In genomic region chr8:125618543-125619335, GRCm38 (mm10) we compare ENCODE assay signal across 9 mouse cellular contexts. TPM values are rescaled to one million over a fixed set of nuclear protein-coding genes. Genes with fewer than 3 reads are reported as not detected.
DNase-seq lines count a peak whose midpoint lies in the region; ATAC-seq and TF ChIP-seq lines count a peak whose summit lies in the region.
"Had no signal": no experiment of that assay in that cellular context is flagged by ENCODE, and none has a peak within 500 bp of the region (broad histone marks: within the 10 kb centered on the region; RNA-seq: fewer than 3 reads in every experiment).

No protein-coding gene starts in this region.

- 0 out of 2 replicates have a peak overlapping the region, but pooled peaks have one; percentile 58 for H3K27ac ChIP-seq in forebrain, embryonic 10.5 days
- H3K27ac ChIP-seq in forebrain, embryonic 13.5 days: no peak overlapping the region
- H3K27ac ChIP-seq in midbrain, embryonic 11.5 days (ENCODE audit: low read depth, low read length): no peak overlapping the region
- no peak overlapping the region for H3K27ac ChIP-seq in midbrain, embryonic 13.5 days
- H3K27ac ChIP-seq in hindbrain, postnatal 0 days: peak overlapping the region; percentile 21; the same call in 1 of the 2 replicates
- peak overlapping the region; percentile 74 for H3K27ac ChIP-seq in stomach, embryonic 15.5 days
- H3K27ac ChIP-seq: limb, embryonic 15.5 days had no signal

- 85% methylated on average over 16 of the region's 16 CpGs for WGBS in forebrain, embryonic 10.5 days
- 80% methylated on average over 16 of the region's 16 CpGs for WGBS in forebrain, embryonic 13.5 days
- WGBS in midbrain, embryonic 11.5 days: 81% methylated on average over 16 of the region's 16 CpGs
- 82% methylated on average over 16 of the region's 16 CpGs for WGBS in midbrain, embryonic 13.5 days
- WGBS in hindbrain, postnatal 0 days: 70% methylated on average over 16 of the region's 16 CpGs
- 42% methylated on average over 16 of the region's 16 CpGs for whole genome bisulfite sequencing in stomach, embryonic 15.5 days

- H3K4me2 ChIP-seq in forebrain, embryonic 13.5 days: no peak overlapping the region
- H3K4me2 ChIP-seq in midbrain, embryonic 11.5 days: no peak overlapping the region
- no peak overlapping the region for H3K4me2 ChIP-seq in midbrain, embryonic 13.5 days (replicated peaks)
- H3K4me2 ChIP-seq in hindbrain, postnatal 0 days (ENCODE audit: low read depth, low read length): no peak overlapping the region
- peak overlapping the region; percentile 40 for H3K4me2 ChIP-seq in stomach, embryonic 15.5 days
- H3K4me2 ChIP-seq: limb, embryonic 15.5 days had no signal

- no peaks in the 10 kb centered on the region for H3K9me3 ChIP-seq in forebrain, embryonic 10.5 days
- no peaks in the 10 kb centered on the region for H3K9me3 ChIP-seq in forebrain, embryonic 13.5 days (replicated peaks)
- no peaks in the 10 kb centered on the region for H3K9me3 ChIP-seq in midbrain, embryonic 11.5 days (ENCODE audit: control insufficient read depth, low read length)
- H3K9me3 ChIP-seq in midbrain, embryonic 13.5 days: no peaks in the 10 kb centered on the region
- no peaks in the 10 kb centered on the region for H3K9me3 ChIP-seq in hindbrain, postnatal 0 days (ENCODE audit: low read length)
- H3K9me3 ChIP-seq in stomach, embryonic 15.5 days: no peaks in the 10 kb centered on the region
- H3K9me3 ChIP-seq: limb, embryonic 15.5 days had no signal

- no peak for DNase-seq in forebrain, embryonic 10.5 days (ENCODE audit: extremely low spot score, low spot score)
- peak; percentile 73 for DNase-seq in midbrain, embryonic 11.5 days (ENCODE audit: low spot score, missing footprints)
- peak; percentile 35 for DNase-seq in hindbrain, postnatal 0 days (ENCODE audit: low spot score)
- DNase-seq in thymus, adult 18-20 months: no peak

- ATAC-seq in forebrain, embryonic 13.5 days: no peak
- no peak for ATAC-seq in midbrain, embryonic 11.5 days (ENCODE audit: low FRiP score)
- no peak for ATAC-seq in midbrain, embryonic 13.5 days
- no peak for ATAC-seq in hindbrain, postnatal 0 days
- peak; percentile 40; the same call in 1 of the 2 replicates for ATAC-seq in stomach, embryonic 15.5 days (ENCODE audit: insufficient read depth, low FRiP score, low read depth)
- no peak for ATAC-seq in erythroblast, adult 5-6 weeks (replicated peaks; ENCODE audit: low FRiP score, poor library complexity, severe bottlenecking)

- H3K27me3 ChIP-seq in forebrain, embryonic 10.5 days (ENCODE audit: poor library complexity, severe bottlenecking): no peaks in the 10 kb centered on the region
- H3K27me3 ChIP-seq in forebrain, embryonic 13.5 days: no peaks in the 10 kb centered on the region
- no peaks in the 10 kb centered on the region for H3K27me3 ChIP-seq in midbrain, embryonic 11.5 days (ENCODE audit: control insufficient read depth, insufficient read depth, low read length)
- H3K27me3 ChIP-seq in midbrain, embryonic 13.5 days: no peaks in the 10 kb centered on the region
- no peaks in the 10 kb centered on the region for H3K27me3 ChIP-seq in hindbrain, postnatal 0 days (ENCODE audit: insufficient read depth, low read length)
- H3K27me3 ChIP-seq in stomach, embryonic 15.5 days (replicated peaks): no peaks in the 10 kb centered on the region
- H3K27me3 ChIP-seq: limb, embryonic 15.5 days had no signal

- H3K4me3 ChIP-seq in forebrain, embryonic 10.5 days: no peak overlapping the region
- no peak overlapping the region for H3K4me3 ChIP-seq in forebrain, embryonic 13.5 days
- no peak overlapping the region for H3K4me3 ChIP-seq in midbrain, embryonic 11.5 days (ENCODE audit: low read depth, low read length)
- H3K4me3 ChIP-seq in midbrain, embryonic 13.5 days (replicated peaks): no peak overlapping the region
- no peak overlapping the region for H3K4me3 ChIP-seq in hindbrain, postnatal 0 days (ENCODE audit: low read length)
- H3K4me3 ChIP-seq in stomach, embryonic 15.5 days (replicated peaks): no peak overlapping the region
- H3K4me3 ChIP-seq: limb, embryonic 15.5 days had no signal

- TF ChIP-seq CTCF in hindbrain, postnatal 0 days (IDR thresholded peaks at IDR 0.05; ENCODE audit: low read depth): no peak

- H3K9ac ChIP-seq in forebrain, embryonic 13.5 days: no peak overlapping the region
- H3K9ac ChIP-seq in midbrain, embryonic 11.5 days (ENCODE audit: low read length): no peak overlapping the region
- no peak overlapping the region for H3K9ac ChIP-seq in midbrain, embryonic 13.5 days (replicated peaks)
- no peak overlapping the region for H3K9ac ChIP-seq in hindbrain, postnatal 0 days (replicated peaks; ENCODE audit: low read length)
- 0 out of 2 replicates have a peak overlapping the region, but pooled peaks have one; percentile 4 for H3K9ac ChIP-seq in stomach, embryonic 15.5 days
- H3K9ac ChIP-seq: limb, embryonic 15.5 days had no signal

- no peaks in the 10 kb centered on the region for H3K36me3 ChIP-seq in forebrain, embryonic 10.5 days (replicated peaks)
- H3K36me3 ChIP-seq in forebrain, embryonic 13.5 days (ENCODE audit: poor library complexity, severe bottlenecking): no peaks in the 10 kb centered on the region
- H3K36me3 ChIP-seq in midbrain, embryonic 11.5 days (ENCODE audit: control insufficient read depth, insufficient read depth, low read length): no peaks in the 10 kb centered on the region
- no peaks in the 10 kb centered on the region for H3K36me3 ChIP-seq in midbrain, embryonic 13.5 days
- no peaks in the 10 kb centered on the region for H3K36me3 ChIP-seq in hindbrain, postnatal 0 days (ENCODE audit: insufficient read depth, low read length)
- no peaks in the 10 kb centered on the region for H3K36me3 ChIP-seq in stomach, embryonic 15.5 days
- H3K36me3 ChIP-seq: limb, embryonic 15.5 days had no signal

- peaks cover 27% of the 10 kb centered on the region for H3K4me1 ChIP-seq in forebrain, embryonic 10.5 days
- peaks cover 14% of the 10 kb centered on the region for H3K4me1 ChIP-seq in forebrain, embryonic 13.5 days
- H3K4me1 ChIP-seq in midbrain, embryonic 11.5 days (ENCODE audit: control insufficient read depth, insufficient read depth, low read length): peaks cover 4% of the 10 kb centered on the region
- peaks cover 16% of the 10 kb centered on the region for H3K4me1 ChIP-seq in midbrain, embryonic 13.5 days (replicated peaks)
- 0 out of 2 replicates have a peak, but pooled peaks cover 4% of the 10 kb centered on the region for H3K4me1 ChIP-seq in hindbrain, postnatal 0 days (ENCODE audit: insufficient read depth, low read length)
- peaks cover 18% of the 10 kb centered on the region for H3K4me1 ChIP-seq in stomach, embryonic 15.5 days

RNA-seq across cellular contexts. Expression of gene Sipa1l2, which starts 49.1 kb away (rescaled TPM):
- polyA plus RNA-seq in forebrain, embryonic 10.5 days (2016; fragmentation: Nextera tagmentation; extraction: Ambion mirVana): 13.1 and 15.4 TPM in 2 replicates
- 26.7 and 27.2 TPM in 2 replicates for polyA plus RNA-seq in forebrain, embryonic 13.5 days (2015; fragmentation: Nextera tagmentation; extraction: Ambion mirVana)
- polyA plus RNA-seq in midbrain, embryonic 11.5 days (2014; fragmentation: Nextera tagmentation; extraction: Ambion mirVana): 13.0 and 14.1 TPM in 2 replicates
- 27.5 and 31.8 TPM in 2 replicates for polyA plus RNA-seq in midbrain, embryonic 13.5 days (2015; fragmentation: Nextera tagmentation; extraction: Ambion mirVana)
- 62.2 and 62.8 TPM in 2 replicates for total RNA-seq in hindbrain, postnatal 0 days (2014; rRNA removed)
- polyA plus RNA-seq in hindbrain, postnatal 0 days (2015; fragmentation: Nextera tagmentation; extraction: Ambion mirVana): 11.5 and 12.2 TPM in 2 replicates
- polyA plus RNA-seq in stomach, embryonic 15.5 days (2015; fragmentation: Nextera tagmentation; extraction: Ambion mirVana): 8.3 and 9.7 TPM in 2 replicates
- 0.38 and 1.9 TPM in 2 replicates for total RNA-seq in erythroblast, adult 5-6 weeks (2015; ENCODE audit: low replicate concordance)
- 1.2 and 2.6 TPM in 2 replicates for total RNA-seq in erythroblast, adult 5-6 weeks (2017; ENCODE audit: low replicate concordance)

RNA-seq across cellular contexts. Expression of gene Map10, which starts 50.9 kb away (rescaled TPM):
- polyA plus RNA-seq in forebrain, embryonic 10.5 days (2016; fragmentation: Nextera tagmentation; extraction: Ambion mirVana): 6.7 and 7.6 TPM in 2 replicates
- polyA plus RNA-seq in forebrain, embryonic 13.5 days (2015; fragmentation: Nextera tagmentation; extraction: Ambion mirVana): 8.4 and 8.8 TPM in 2 replicates
- 8.5 and 10.4 TPM in 2 replicates for polyA plus RNA-seq in midbrain, embryonic 11.5 days (2014; fragmentation: Nextera tagmentation; extraction: Ambion mirVana)
- polyA plus RNA-seq in midbrain, embryonic 13.5 days (2015; fragmentation: Nextera tagmentation; extraction: Ambion mirVana): 8.5 and 8.7 TPM in 2 replicates
- 9.7 and 13.4 TPM in 2 replicates for total RNA-seq in hindbrain, postnatal 0 days (2014; rRNA removed)
- polyA plus RNA-seq in hindbrain, postnatal 0 days (2015; fragmentation: Nextera tagmentation; extraction: Ambion mirVana): 5.5 and 6.3 TPM in 2 replicates
- polyA plus RNA-seq in stomach, embryonic 15.5 days (2015; fragmentation: Nextera tagmentation; extraction: Ambion mirVana): 5.4 and 5.7 TPM in 2 replicates
- total RNA-seq in erythroblast, adult 5-6 weeks (2015; ENCODE audit: low replicate concordance): 0.42 TPM in 1 of 2 replicates, not detected in the other
- total RNA-seq in erythroblast, adult 5-6 weeks (2017; ENCODE audit: low replicate concordance): 0.14 TPM in 1 of 2 replicates, not detected in the other

Comparison
In these comparisons a context has a peak if more than half of its experiments do, and no peak if none do; other contexts are left out.
1. H3K27ac ChIP-seq: peak in forebrain, embryonic 10.5 days (single experiment), hindbrain, postnatal 0 days (single experiment) and stomach, embryonic 15.5 days (single experiment); none in forebrain, embryonic 13.5 days (single experiment), midbrain, embryonic 11.5 days (single experiment) and midbrain, embryonic 13.5 days (single experiment).
2. DNase-seq: peak in midbrain, embryonic 11.5 days (single experiment) and hindbrain, postnatal 0 days (single experiment); none in forebrain, embryonic 10.5 days (single experiment) and thymus, adult 18-20 months (0 of 2).